Mouse (Mus musculus) left cerebral cortex, postnatal 4 days (tissue): ENCODE data around the gene Plekha8. TPM values are rescaled to one million over a fixed set of nuclear protein-coding genes. Genes with fewer than 3 reads are reported as not detected.

Experiments
- DNase-seq: peaks from one replicate; pipeline ENCODE4 v3.0.0-alpha.2; 2022
- intact Hi-C: fragments of 180-260 bp; cut with DNase I; formaldehyde crosslinking; loops from one replicate; pipeline ENCODE4 v1.15.1; 2025
- total RNA-seq, 2 experiments: library from RNA; stranded (reverse); gene quantifications; 2 replicates each; pipeline ENCODE4 v1.2.3; 2021

Gene Plekha8
- total RNA-seq, 2 experiments from 2014 or later: 13.5 to 14.8 TPM

- intact Hi-C loops: no loop called here
- DNase-seq: no peak
Measured at GRCm38 (mm10) chr6:54573218-54573955, 21.5 kb upstream of the Plekha8 start.

- peak; percentile 39 for DNase-seq
- intact Hi-C loops: no loop called here
Measured at GRCm38 (mm10) chr6:54586175-54586574, 8.7 kb upstream of the Plekha8 start.

- intact Hi-C loops: no loop called here
- no peak for DNase-seq
Measured at GRCm38 (mm10) chr6:54586911-54587310, 8.0 kb upstream of the Plekha8 start.

- DNase-seq: no peak
- intact Hi-C loops: no loop called here
Measured at GRCm38 (mm10) chr6:54587683-54588082, 7.2 kb upstream of the Plekha8 start.

- intact Hi-C loops: no loop called here
- DNase-seq: no peak
Measured at GRCm38 (mm10) chr6:54588212-54588611, 6.7 kb upstream of the Plekha8 start.

- intact Hi-C loops: loop anchor here (10.0 kb wide), 3 partner anchors 94 to 574 kb away; partner anchors contain the start of gene Mturn
- DNase-seq: no peak
Measured at GRCm38 (mm10) chr6:54590691-54591090, 4.2 kb upstream of the Plekha8 start.

GRCm38 (mm10) chr6:54591778-54592177 is 3.1 kb upstream of the Plekha8 start:
- intact Hi-C loops: loop anchor here (10.0 kb wide), 3 partner anchors 93 to 573 kb away; partner anchors contain the start of gene Mturn
- DNase-seq: no peak

GRCm38 (mm10) chr6:54592938-54593535 is 1.9 kb upstream of the Plekha8 start:
- DNase-seq: peak; percentile 92
- intact Hi-C loops: loop anchor here (10.0 kb wide), 3 partner anchors 92 to 572 kb away; partner anchors contain the start of gene Mturn

GRCm38 (mm10) chr6:54593766-54594468 is 994 bp upstream of the Plekha8 start:
- intact Hi-C loops: loop anchor here (10.0 kb wide), 3 partner anchors 91 to 571 kb away; partner anchors contain the start of gene Mturn
- DNase-seq: no peak

- intact Hi-C loops: loop anchor here (10.0 kb wide), 3 partner anchors 89 to 569 kb away; partner anchors contain the start of gene Mturn
- no peak for DNase-seq
Measured at GRCm38 (mm10) chr6:54595330-54595878, 493 bp downstream of the Plekha8 start.

GRCm38 (mm10) chr6:54597208-54597607 is 2.3 kb downstream of the Plekha8 start, which contains the start of gene Fkbp14:
Gene Fkbp14 (minus strand): TSS chr6:54597308.
- intact Hi-C loops: loop anchor here (10.0 kb wide), 3 partner anchors 88 to 568 kb away; partner anchors contain the start of gene Mturn
- no peak for DNase-seq

- intact Hi-C loops: loop anchor here (10.0 kb wide), 3 partner anchors 87 to 567 kb away; partner anchors contain the start of gene Mturn
- no peak for DNase-seq
Measured at GRCm38 (mm10) chr6:54597711-54598110, 2.8 kb downstream of the Plekha8 start.

- intact Hi-C loops: no loop called here
- DNase-seq: no peak
Measured at GRCm38 (mm10) chr6:54600681-54601347, 5.9 kb downstream of the Plekha8 start.

GRCm38 (mm10) chr6:54602891-54603290 is 8.0 kb downstream of the Plekha8 start:
- no peak for DNase-seq
- intact Hi-C loops: no loop called here

- intact Hi-C loops: no loop called here
Measured at GRCm38 (mm10) chr6:54604001-54604715, 9.2 kb downstream of the Plekha8 start.

GRCm38 (mm10) chr6:54606241-54606640 is 11.3 kb downstream of the Plekha8 start:
- DNase-seq: no peak
- intact Hi-C loops: no loop called here

More at GRCm38 (mm10) chr6:54604001-54604715, 9.2 kb downstream of the Plekha8 start:
- no peak for DNase-seq

GRCm38 (mm10) chr6:54617363-54617762 is 22.5 kb downstream of the Plekha8 start:
- DNase-seq: no peak
- intact Hi-C loops: no loop called here

- no peak for DNase-seq
- intact Hi-C loops: no loop called here
Measured at GRCm38 (mm10) chr6:54619530-54619929, 24.6 kb downstream of the Plekha8 start.

GRCm38 (mm10) chr6:54620357-54620756 is 25.4 kb downstream of the Plekha8 start:
- DNase-seq: no peak
- intact Hi-C loops: no loop called here
